Mouse (Mus musculus) cortical plate, adult 2 months (tissue): ENCODE measurements at regions not wholly inside any gene's neighbourhood (a gene's known extent, or its start where the extent isn't known, plus 50 kb on each side); places are given as distances from the start of the nearest gene placed in this dataset.

Experiments used
- CTCF ChIP-seq: fragments of 200-500 bp; IDR thresholded peaks from 2 replicates; pipeline ENCODE4 v1.5.1; 2011; ENCODE audit warnings: mild to moderate bottlenecking, control low read depth, low read length; ENCODE audit not compliant: insufficient read depth; ENCODE audit errors: extremely low read depth
- POLR2A ChIP-seq: fragments of 200-500 bp; IDR thresholded peaks from 2 replicates; pipeline ENCODE4 v1.6.1; 2011; ENCODE audit warnings: mild to moderate bottlenecking, low read length, control low read depth; ENCODE audit not compliant: insufficient read depth; ENCODE audit errors: extremely low read depth

- TF ChIP-seq POLR2A = no peak
- TF ChIP-seq CTCF = no peak
Measured at GRCm38 (mm10) chr12:58560840-58561239, 291.8 kb upstream of the Clec14a start.
